Mouse (Mus musculus) spleen, adult 2 months (tissue): Measurements from ENCODE around the gene Pcnx2.

Experiments used
- CTCF ChIP-seq: fragments of 200-500 bp; IDR thresholded peaks from 2 replicates; pipeline ENCODE4 v1.5.1; 2011; ENCODE audit warnings: mild to moderate bottlenecking, inconsistent platforms; ENCODE audit not compliant: insufficient read depth, insufficient read length, insufficient replicate concordance; ENCODE audit errors: extremely low read depth
- POLR2A ChIP-seq: fragments of 200-500 bp; IDR thresholded peaks from 2 replicates; pipeline ENCODE4 v1.6.1; 2011; ENCODE audit warnings: low read depth, low read length, inconsistent platforms

- TF ChIP-seq CTCF (no peak), POLR2A (no peak)
Observed at GRCm38 (mm10) chr8:125901167-125901566, 3.0 kb upstream of the Pcnx2 start.
